Mouse (Mus musculus): ENCODE data around the gene Tada2b.

GRCm38 (mm10) chr5:36436858-36437257 is 47.2 kb downstream of the Tada2b start:
- no peak for TF ChIP-seq POLR2A (IDR thresholded peaks at IDR 0.05; ENCODE audit: extremely low read depth, insufficient read depth, low read length)
- TF ChIP-seq CTCF (IDR thresholded peaks at IDR 0.05; ENCODE audit: extremely low read depth, insufficient read depth, low read length): no peak
